ENCODE assay signal across 8 mouse cellular contexts in genomic region chr17:33817969-33818643, GRCm38 (mm10). TPM values are rescaled to one million over a fixed set of nuclear protein-coding genes. Genes with fewer than 3 reads are reported as not detected.
DNase-seq lines count a peak whose midpoint lies in the region; ATAC-seq and TF ChIP-seq lines count a peak whose summit lies in the region.

No protein-coding gene starts in this region.

- H3K4me2 ChIP-seq in limb, embryonic 12.5 days: peak overlapping the region; percentile 85
- H3K4me2 ChIP-seq in neural tube, embryonic 15.5 days: peak overlapping the region; percentile 79

- TF ChIP-seq CTCF in spleen, adult 2 months (IDR thresholded peaks at IDR 0.05; ENCODE audit: extremely low read depth, insufficient read depth, insufficient read length, insufficient replicate concordance): no peak

- no peak overlapping the region for H3K27ac ChIP-seq in spleen, adult 2 months (ENCODE audit: insufficient read depth, low read length)
- peak overlapping the region; percentile 89 for H3K27ac ChIP-seq in limb, embryonic 12.5 days
- H3K27ac ChIP-seq in neural tube, embryonic 15.5 days (replicated peaks): peak overlapping the region; percentile 88

- H3K4me3 ChIP-seq in erythroblast, embryonic 14.5 days (replicated peaks): peak overlapping the region; percentile 83
- H3K4me3 ChIP-seq in spleen, adult 2 months (ENCODE audit: extremely low read depth, insufficient read depth, insufficient read length): peak overlapping the region; percentile 72
- H3K4me3 ChIP-seq in limb, embryonic 12.5 days (replicated peaks): peak overlapping the region; percentile 60
- H3K4me3 ChIP-seq in neural tube, embryonic 15.5 days (replicated peaks): peak overlapping the region; percentile 60

- H3K9me3 ChIP-seq in erythroblast, embryonic 14.5 days (ENCODE audit: control insufficient read depth, low read length): no peaks in the 10 kb centered on the region
- no peaks in the 10 kb centered on the region for H3K9me3 ChIP-seq in limb, embryonic 12.5 days
- no peaks in the 10 kb centered on the region for H3K9me3 ChIP-seq in neural tube, embryonic 15.5 days (replicated peaks)

- ATAC-seq in erythroblast, adult 5-6 weeks (replicated peaks; ENCODE audit: low FRiP score, poor library complexity, severe bottlenecking): no peak
- no peak; the same call in none of the 2 replicates for ATAC-seq in limb, embryonic 12.5 days (ENCODE audit: insufficient number of reproducible peaks, insufficient read depth, low FRiP score, low TSS enrichment, low read depth)
- peak; percentile 67 for ATAC-seq in neural tube, embryonic 15.5 days (ENCODE audit: low FRiP score)

- H3K36me3 ChIP-seq in erythroblast, embryonic 14.5 days (ENCODE audit: control insufficient read depth): peaks cover 52% of the 10 kb centered on the region
- H3K36me3 ChIP-seq in spleen, adult 2 months (ENCODE audit: control insufficient read depth, insufficient read depth, low read length): peaks cover 13% of the 10 kb centered on the region
- peaks cover 49% of the 10 kb centered on the region for H3K36me3 ChIP-seq in limb, embryonic 12.5 days
- H3K36me3 ChIP-seq in neural tube, embryonic 15.5 days: peaks cover 39% of the 10 kb centered on the region

- no peak for TF ChIP-seq POLR2A in spleen, adult 2 months (IDR thresholded peaks at IDR 0.05; ENCODE audit: low read depth, low read length)

- H3K9ac ChIP-seq in limb, embryonic 12.5 days (replicated peaks): peak overlapping the region; percentile 75
- peak overlapping the region; percentile 75 for H3K9ac ChIP-seq in neural tube, embryonic 15.5 days (replicated peaks)

- intact Hi-C loops in left cerebral cortex, postnatal 4 days (cut with DNase I): no loop called here

- H3K27me3 ChIP-seq in erythroblast, embryonic 14.5 days (ENCODE audit: control insufficient read depth): peaks cover 9% of the 10 kb centered on the region
- no peaks in the 10 kb centered on the region for H3K27me3 ChIP-seq in spleen, adult 2 months (ENCODE audit: control insufficient read depth, insufficient read depth, low read length)
- no peaks in the 10 kb centered on the region; the same call in 1 of the 2 replicates for H3K27me3 ChIP-seq in limb, embryonic 12.5 days
- H3K27me3 ChIP-seq in neural tube, embryonic 15.5 days (replicated peaks): no peaks in the 10 kb centered on the region

- peaks cover 45% of the 10 kb centered on the region for H3K4me1 ChIP-seq in erythroblast, embryonic 14.5 days (ENCODE audit: control insufficient read depth)
- peaks cover 8% of the 10 kb centered on the region for H3K4me1 ChIP-seq in spleen, adult 2 months (ENCODE audit: control insufficient read depth, insufficient read depth, insufficient read length)
- peaks cover 26% of the 10 kb centered on the region for H3K4me1 ChIP-seq in limb, embryonic 12.5 days (replicated peaks)
- peaks cover 37% of the 10 kb centered on the region for H3K4me1 ChIP-seq in neural tube, embryonic 15.5 days

- WGBS in spleen, adult 2 months: 22% methylated on average over 33 of the region's 33 CpGs
- 18% methylated on average over 33 of the region's 33 CpGs for WGBS in limb, embryonic 12.5 days
- 14% methylated on average over 33 of the region's 33 CpGs for WGBS in neural tube, embryonic 15.5 days

- no peak for DNase-seq in spleen, adult 2 months (ENCODE audit: low read depth in 1 of 2, low spot score in 2 of 2)
- DNase-seq in spleen, adult 18-20 months: no peak
- no peak for DNase-seq in urinary bladder, postnatal 4 days (ENCODE audit: low spot score in 2 of 2)
- no peak for DNase-seq in left cerebral cortex, postnatal 4 days

RNA-seq across cellular contexts. Expression of gene Rps28, which starts 6.3 kb away (rescaled TPM):
- 366 and 664 TPM in 2 replicates for polyA plus RNA-seq in erythroblast, embryonic 14.5 days (2012)
- 216 and 275 TPM in 2 replicates for total RNA-seq in erythroblast, adult 5-6 weeks (2015; ENCODE audit: low replicate concordance)
- total RNA-seq in erythroblast, adult 5-6 weeks (2017; ENCODE audit: low replicate concordance): 302 and 335 TPM in 2 replicates
- polyA plus RNA-seq in spleen, adult 2 months (2012; rRNA removed): 746 and 860 TPM in 2 replicates
- polyA plus RNA-seq in limb, embryonic 12.5 days (2016; fragmentation: Nextera tagmentation; extraction: Ambion mirVana): 1,001 and 1,020 TPM in 2 replicates
- 534 and 619 TPM in 2 replicates for polyA plus RNA-seq in neural tube, embryonic 15.5 days (2015; fragmentation: Nextera tagmentation; extraction: Ambion mirVana)
- 1,000 to 10,000 TPM; 1,155 to 1,182 TPM for total RNA-seq in left cerebral cortex, postnatal 4 days (2021)

RNA-seq across cellular contexts. Expression of gene Ndufa7, which starts 6.3 kb away (rescaled TPM):
- 125 and 152 TPM in 2 replicates for polyA plus RNA-seq in erythroblast, embryonic 14.5 days (2012)
- 50.6 and 57.5 TPM in 2 replicates for total RNA-seq in erythroblast, adult 5-6 weeks (2015; ENCODE audit: low replicate concordance)
- 35.4 and 46.6 TPM in 2 replicates for total RNA-seq in erythroblast, adult 5-6 weeks (2017; ENCODE audit: low replicate concordance)
- 158 and 201 TPM in 2 replicates for polyA plus RNA-seq in spleen, adult 2 months (2012; rRNA removed)
- polyA plus RNA-seq in limb, embryonic 12.5 days (2016; fragmentation: Nextera tagmentation; extraction: Ambion mirVana): 458 and 462 TPM in 2 replicates
- 515 and 564 TPM in 2 replicates for polyA plus RNA-seq in neural tube, embryonic 15.5 days (2015; fragmentation: Nextera tagmentation; extraction: Ambion mirVana)
- 100 to 1,000 TPM; 214 to 232 TPM for total RNA-seq in left cerebral cortex, postnatal 4 days (2021)

RNA-seq across cellular contexts. Expression of gene Kank3, which starts 7.8 kb away (rescaled TPM):
- polyA plus RNA-seq in erythroblast, embryonic 14.5 days (2012): 0.03 TPM in 2 replicates
- not detected in 2 replicates for total RNA-seq in erythroblast, adult 5-6 weeks (2015; ENCODE audit: low replicate concordance)
- 0.42 and 1.3 TPM in 2 replicates for total RNA-seq in erythroblast, adult 5-6 weeks (2017; ENCODE audit: low replicate concordance)
- polyA plus RNA-seq in spleen, adult 2 months (2012; rRNA removed): 56.8 and 74.6 TPM in 2 replicates
- polyA plus RNA-seq in limb, embryonic 12.5 days (2016; fragmentation: Nextera tagmentation; extraction: Ambion mirVana): 28.1 and 28.7 TPM in 2 replicates
- 46.7 and 48.5 TPM in 2 replicates for polyA plus RNA-seq in neural tube, embryonic 15.5 days (2015; fragmentation: Nextera tagmentation; extraction: Ambion mirVana)
- total RNA-seq in left cerebral cortex, postnatal 4 days (2021): 10 to 100 TPM; 38.6 to 44.1 TPM

RNA-seq across cellular contexts. Expression of gene Cd320, which starts 24.8 kb away (rescaled TPM):
- polyA plus RNA-seq in erythroblast, embryonic 14.5 days (2012): 0.26 and 0.86 TPM in 2 replicates
- 3.1 and 3.3 TPM in 2 replicates for total RNA-seq in erythroblast, adult 5-6 weeks (2015; ENCODE audit: low replicate concordance)
- total RNA-seq in erythroblast, adult 5-6 weeks (2017; ENCODE audit: low replicate concordance): not detected in 2 replicates
- 11.6 and 19.2 TPM in 2 replicates for polyA plus RNA-seq in spleen, adult 2 months (2012; rRNA removed)
- polyA plus RNA-seq in limb, embryonic 12.5 days (2016; fragmentation: Nextera tagmentation; extraction: Ambion mirVana): 66.4 and 73.9 TPM in 2 replicates
- 53.9 and 56.1 TPM in 2 replicates for polyA plus RNA-seq in neural tube, embryonic 15.5 days (2015; fragmentation: Nextera tagmentation; extraction: Ambion mirVana)
- total RNA-seq in left cerebral cortex, postnatal 4 days (2021): 10 to 100 TPM; 21.6 to 25.4 TPM

RNA-seq across cellular contexts. Expression of gene Angptl4, which starts 36.5 kb away (rescaled TPM):
- 0.07 TPM in 1 of 2 replicates, not detected in the other for polyA plus RNA-seq in erythroblast, embryonic 14.5 days (2012)
- total RNA-seq in erythroblast, adult 5-6 weeks (2015; ENCODE audit: low replicate concordance): 0.96 and 1.5 TPM in 2 replicates
- 1.1 and 4.3 TPM in 2 replicates for total RNA-seq in erythroblast, adult 5-6 weeks (2017; ENCODE audit: low replicate concordance)
- 15.6 and 21.5 TPM in 2 replicates for polyA plus RNA-seq in spleen, adult 2 months (2012; rRNA removed)
- 43.2 and 43.7 TPM in 2 replicates for polyA plus RNA-seq in limb, embryonic 12.5 days (2016; fragmentation: Nextera tagmentation; extraction: Ambion mirVana)
- polyA plus RNA-seq in neural tube, embryonic 15.5 days (2015; fragmentation: Nextera tagmentation; extraction: Ambion mirVana): 21.6 and 23.3 TPM in 2 replicates
- 10 to 100 TPM in 1 of 2 experiments, 1 to 10 TPM in 1; 9.7 to 10.8 TPM for total RNA-seq in left cerebral cortex, postnatal 4 days (2021)

Comparison
In these comparisons a context has a peak if more than half of its experiments do, and no peak if none do; other contexts are left out.
1. RNA of gene Kank3, which starts 7.8 kb away (polyA plus RNA-seq): 56.8 to 74.6 TPM in spleen, adult 2 months, 46.7 to 48.5 TPM in neural tube, embryonic 15.5 days and 28.1 to 28.7 TPM in limb, embryonic 12.5 days; 0.03 TPM in erythroblast, embryonic 14.5 days; every median in the first group is over 10 times any median in the second.
2. Peak in every context shown above with its lines, with median percentiles within 50 percentile points of each other: H3K4me3 ChIP-seq.